Mouse (Mus musculus) MEL (cell line): ENCODE measurements at regions not wholly inside any gene's neighbourhood (a gene's known extent, or its start where the extent isn't known, plus 50 kb on each side); places are given as distances from the start of the nearest gene placed in this dataset.

Experiments
- DNase-seq: peaks from one replicate; pipeline ENCODE4 v3.0.0; 2011; ENCODE audit warnings: low read depth, low spot score
- H3K27ac ChIP-seq: 2 replicates; pipeline ENCODE4 v1.5.1; 2012; ENCODE audit warnings: low read depth, mild to moderate bottlenecking, control low read depth, low read length, moderate library complexity; ENCODE audit not compliant: control insufficient read depth
- H3K27me3 ChIP-seq, 2 experiments: fragments of 150-350 bp in 1 of 2; sonication (generic) in 1 of 2; 2 replicates each; pipeline ENCODE4 v1.6.1; 2012; ENCODE audit warnings: low read length in 2 of 2, mild to moderate bottlenecking in 2 of 2, improper control_type of control experiment in 1 of 2, moderate library complexity in 1 of 2; ENCODE audit not compliant: insufficient read depth in 2 of 2, control insufficient read depth in 1 of 2
- H3K36me3 ChIP-seq, 2 experiments: 2 replicates each; pipeline ENCODE4 v1.6.1; 2012 to 2014; ENCODE audit warnings: low read length in 2 of 2, improper control_type of control experiment in 1 of 2, inconsistent platforms in 1 of 2, mild to moderate bottlenecking in 1 of 2; ENCODE audit not compliant: insufficient read depth in 2 of 2, control insufficient read depth in 1 of 2
- H3K4me1 ChIP-seq, 2 experiments: fragments of 150-350 bp in 1 of 2; sonication (generic) in 1 of 2; 2 replicates each; pipeline ENCODE4 v1.6.1; 2012; ENCODE audit warnings: low read length in 2 of 2, improper control_type of control experiment in 1 of 2, mild to moderate bottlenecking in 1 of 2; ENCODE audit not compliant: insufficient read depth in 2 of 2, control insufficient read depth in 1 of 2
- H3K4me3 ChIP-seq, 2 experiments: fragments of 150-350 bp in 1 of 2; sonication (generic) in 1 of 2; 2 replicates each; pipeline ENCODE4 v1.5.1; 2012; ENCODE audit warnings: low read depth in 2 of 2, low read length in 2 of 2, mild to moderate bottlenecking in 2 of 2, moderate library complexity in 2 of 2, control low read depth in 1 of 2, improper control_type of control experiment in 1 of 2; ENCODE audit not compliant: control insufficient read depth in 1 of 2, insufficient read depth in 1 of 2
- H3K79me2 ChIP-seq: 2 replicates; pipeline ENCODE4 v1.6.1; 2012; ENCODE audit warnings: mild to moderate bottlenecking, low read length, moderate library complexity; ENCODE audit not compliant: control insufficient read depth, poor library complexity, insufficient read depth
- H3K9ac ChIP-seq: 2 replicates; pipeline ENCODE4 v1.6.1; 2012; ENCODE audit warnings: low read depth, mild to moderate bottlenecking, control low read depth, low read length, moderate library complexity; ENCODE audit not compliant: control insufficient read depth, poor library complexity, severe bottlenecking
- H3K9me3 ChIP-seq: fragments of 150-350 bp; sonication (generic); replicated peaks from 2 replicates; pipeline ENCODE4 v1.6.1; 2012; ENCODE audit warnings: mild to moderate bottlenecking, low read length, improper control_type of control experiment, moderate library complexity; ENCODE audit not compliant: insufficient read depth
- HCFC1 ChIP-seq: IDR thresholded peaks from 2 replicates; pipeline ENCODE4 v1.6.1; 2012; ENCODE audit warnings: low read depth, mild to moderate bottlenecking, inconsistent platforms, low read length, improper control_type of control experiment, moderate library complexity
- MYB ChIP-seq: IDR thresholded peaks from 2 replicates; pipeline ENCODE4 v1.6.1; 2011; ENCODE audit warnings: mild to moderate bottlenecking, low read depth, low read length, improper control_type of control experiment
- NELFE ChIP-seq: IDR thresholded peaks from 2 replicates; pipeline ENCODE4 v1.6.1; 2011; ENCODE audit warnings: low read depth, low read length, improper control_type of control experiment
- RCOR1 ChIP-seq: IDR thresholded peaks from 2 replicates; pipeline ENCODE4 v1.6.1; 2012; ENCODE audit warnings: low read depth, mild to moderate bottlenecking, inconsistent platforms, low read length, improper control_type of control experiment
- TAL1 ChIP-seq: IDR thresholded peaks from 2 replicates; pipeline ENCODE4 v1.6.1; 2012; ENCODE audit warnings: mild to moderate bottlenecking, inconsistent platforms, low read length, moderate library complexity, mixed read lengths
- TBP ChIP-seq: IDR thresholded peaks from 2 replicates; pipeline ENCODE4 v1.8.0; 2011; ENCODE audit warnings: low read depth, low read length, improper control_type of control experiment

DNA sequence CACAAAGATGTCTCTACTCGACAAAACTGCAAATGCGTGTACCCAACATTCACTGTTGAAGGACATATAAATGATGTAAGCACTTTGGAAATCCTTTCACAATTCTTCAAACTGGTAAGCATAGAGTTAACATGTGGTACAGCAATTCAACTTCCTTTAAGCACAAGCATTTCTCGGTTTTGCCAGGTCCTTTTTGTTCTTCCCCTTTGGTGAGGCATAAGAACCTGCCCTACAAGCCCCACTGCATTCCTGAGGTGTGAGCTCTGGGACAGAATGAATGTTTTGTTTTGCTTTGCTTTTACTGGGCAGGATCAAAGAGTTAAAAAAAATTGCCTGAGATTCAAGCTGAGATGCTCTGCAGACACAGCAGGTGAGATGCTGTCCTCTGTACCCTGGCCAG is 793.9 kb downstream of the Inhba start:
- Histone ChIP-seq H3K4me1 (no peaks in the 10 kb centered on the region), H3K9me3 (no peaks in the 10 kb centered on the region), H3K9ac (no peak overlapping the region), H3K27me3 (no peaks in the 10 kb centered on the region), H3K36me3 (no peaks in the 10 kb centered on the region), H3K4me3 (no peak overlapping the region), H3K79me2 (no peaks in the 10 kb centered on the region), H3K27ac (no peak overlapping the region)
- DNase-seq: no peak
- TF ChIP-seq TBP: no peak
- TF ChIP-seq NELFE: no peak
- TF ChIP-seq MYB: no peak
- no peak for TF ChIP-seq TAL1
- TF ChIP-seq HCFC1: no peak
- no peak for TF ChIP-seq RCOR1
